Mouse (Mus musculus) frontal cortex, postnatal 25 days (tissue): ENCODE data around the gene Fam47c.

Experiments used
- DNase-seq, 2 experiments: peaks; one replicate each; pipeline ENCODE4 v3.0.0; 2022; ENCODE audit warnings: low spot score in 2 of 2

The Fam47c gene

DNA sequence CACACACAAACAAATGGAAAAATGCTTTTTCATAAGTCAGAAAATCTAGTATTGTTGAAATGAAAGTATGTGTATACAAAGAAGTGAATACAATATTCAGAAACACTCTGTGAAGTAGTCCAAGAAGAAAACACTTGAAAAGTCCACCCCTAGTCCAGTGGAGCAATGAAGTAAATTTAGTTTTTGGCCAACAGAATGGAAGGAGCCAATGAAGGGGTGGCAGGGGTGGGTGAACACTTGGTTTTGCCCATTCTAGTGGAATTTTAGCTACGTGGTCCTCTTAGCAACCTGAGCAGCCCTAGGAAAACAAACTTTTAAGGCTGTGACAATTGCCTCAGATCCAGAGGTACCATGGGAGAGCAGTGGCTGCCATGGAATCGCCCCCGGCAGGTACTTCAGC, at the start of gene Fam47c:
Gene Fam47c (plus strand): TSS at position 301 of the 400 bp plus-strand sequence.
- no peak for DNase-seq

DNA sequence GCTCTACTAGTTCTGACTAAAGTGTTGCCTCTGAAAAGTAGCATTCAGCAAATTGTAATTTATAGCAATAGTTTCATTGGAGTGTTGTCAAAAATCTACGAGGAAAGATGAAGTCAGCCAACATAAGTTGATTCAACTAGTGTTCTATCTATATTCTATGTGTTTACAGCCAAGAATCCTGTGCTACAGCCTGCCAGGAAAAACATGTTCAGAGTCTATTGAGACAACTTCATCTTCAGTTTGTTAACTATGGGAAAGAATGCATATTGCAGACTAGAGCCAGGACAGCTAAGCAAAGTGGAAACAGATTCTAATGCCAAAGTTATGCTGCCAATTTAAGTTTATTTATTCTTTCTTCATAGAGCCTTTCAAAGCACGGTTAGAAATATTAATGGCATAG, 31.8 kb downstream of the Fam47c start:
- no peak for DNase-seq

DNA sequence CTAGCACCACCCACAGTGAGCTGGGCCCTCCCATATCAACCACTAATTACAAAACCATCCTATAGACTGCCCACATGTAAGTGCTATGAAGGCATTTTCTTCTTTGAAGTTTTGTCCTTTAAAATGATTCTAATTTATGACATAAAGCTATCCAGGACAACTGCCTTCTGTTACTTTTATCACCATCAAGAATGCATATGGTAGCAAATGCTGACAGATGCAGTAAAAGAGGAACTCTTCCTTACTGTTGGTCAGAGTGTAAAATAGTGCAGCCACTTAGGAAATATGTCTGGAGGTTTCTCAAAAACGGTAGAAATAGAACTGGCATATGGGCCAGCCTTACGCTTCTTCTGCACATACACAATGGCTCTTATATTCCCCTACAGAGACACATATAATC, 39.5 kb downstream of the Fam47c start:
- no peak for DNase-seq
